ENCODE assay signal across 8 mouse cellular contexts in the genomic region with DNA sequence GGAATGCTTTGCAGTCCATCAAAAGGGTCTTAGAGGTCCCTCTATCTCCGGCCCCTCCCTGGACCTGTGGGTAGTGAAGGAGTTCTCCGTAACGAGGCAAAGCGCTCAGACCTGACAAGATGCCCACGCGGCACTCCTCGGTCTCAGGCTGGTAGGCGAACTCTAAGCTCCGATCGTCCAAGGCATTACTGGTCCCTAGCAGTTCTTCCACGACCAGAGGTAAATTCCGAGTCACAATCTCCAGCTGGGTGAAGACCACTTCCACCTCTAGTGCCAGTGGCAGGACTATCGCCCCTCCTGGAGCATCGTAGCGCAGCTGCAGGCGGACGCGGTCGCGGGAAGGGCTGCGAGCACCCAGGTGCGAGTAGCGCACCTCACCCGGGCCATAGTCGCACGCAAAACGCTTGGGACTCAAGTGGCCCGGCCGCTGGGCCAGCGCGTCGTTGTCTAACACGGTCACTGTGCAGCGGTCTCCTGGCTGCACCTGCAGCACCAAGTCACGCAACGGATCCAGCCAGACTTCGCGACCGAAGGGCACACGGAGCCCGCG. TPM values are rescaled to one million over a fixed set of nuclear protein-coding genes. Genes with fewer than 3 reads are reported as not detected.
DNase-seq lines count a peak whose midpoint lies in the region; ATAC-seq and TF ChIP-seq lines count a peak whose summit lies in the region.

No protein-coding gene starts in this region.

- H3K9ac ChIP-seq in embryonic facial prominence, embryonic 11.5 days (replicated peaks; ENCODE audit: low read length): peak overlapping the region; percentile 50
- peak overlapping the region; percentile 44 for H3K9ac ChIP-seq in intestine, embryonic 14.5 days (ENCODE audit: low read length)

- 0 out of 2 replicates have a peak overlapping the region, but pooled peaks have one; percentile 37 for H3K27ac ChIP-seq in layer of hippocampus, adult 2 months
- H3K27ac ChIP-seq in embryonic facial prominence, embryonic 11.5 days (replicated peaks; ENCODE audit: low read depth, low read length): no peak overlapping the region
- H3K27ac ChIP-seq in intestine, embryonic 14.5 days (ENCODE audit: low read depth): peak overlapping the region; percentile 34

- no peak for DNase-seq in layer of hippocampus, adult 2 months (ENCODE audit: low spot score in 2 of 2)
- no peak for DNase-seq in layer of hippocampus, adult 9-11 months
- peak; percentile 27 for DNase-seq in embryonic facial prominence, embryonic 11.5 days (ENCODE audit: low spot score)
- peak; percentile 73 for DNase-seq in intestine, embryonic 14.5 days (ENCODE audit: low spot score)
- DNase-seq in lung, postnatal 25 days (ENCODE audit: low spot score): peak; percentile 15
- no peak for DNase-seq in spleen, postnatal 36 days (ENCODE audit: low spot score in 2 of 2)
- no peak for DNase-seq in thymus, postnatal 36 days
- no peak for DNase-seq in urinary bladder, postnatal 14 days (ENCODE audit: low spot score)

- TF ChIP-seq CTCF in layer of hippocampus, adult 2 months (conservative IDR thresholded peaks at IDR 0.05): no peak

- peaks cover 2% of the 10 kb centered on the region; the same call in 1 of the 2 replicates for H3K9me3 ChIP-seq in embryonic facial prominence, embryonic 11.5 days (replicated peaks; ENCODE audit: control insufficient read depth, low read length)
- H3K9me3 ChIP-seq in intestine, embryonic 14.5 days (ENCODE audit: control insufficient read depth, low read length): peaks cover 26% of the 10 kb centered on the region

- H3K4me2 ChIP-seq in embryonic facial prominence, embryonic 11.5 days (ENCODE audit: low read depth, low read length): peak overlapping the region; percentile 99
- peak overlapping the region; percentile 99 for H3K4me2 ChIP-seq in intestine, embryonic 14.5 days (ENCODE audit: low read length)

- no peaks in the 10 kb centered on the region; the same call in 1 of the 2 replicates for H3K4me1 ChIP-seq in embryonic facial prominence, embryonic 11.5 days (ENCODE audit: control insufficient read depth, insufficient read depth, low read length)
- H3K4me1 ChIP-seq in intestine, embryonic 14.5 days (replicated peaks; ENCODE audit: control insufficient read depth, insufficient read depth, low read length): peaks cover 6% of the 10 kb centered on the region; the same call in 1 of the 2 replicates

- no peaks in the 10 kb centered on the region; the same call in 1 of the 2 replicates for H3K36me3 ChIP-seq in embryonic facial prominence, embryonic 11.5 days (replicated peaks; ENCODE audit: control insufficient read depth, insufficient read depth, low read depth, low read length)
- H3K36me3 ChIP-seq in intestine, embryonic 14.5 days (ENCODE audit: control insufficient read depth, insufficient read depth, low read length): peaks cover 19% of the 10 kb centered on the region; the same call in 1 of the 2 replicates

- under 1% methylated on average over 42 of the region's 42 CpGs for WGBS in embryonic facial prominence, embryonic 11.5 days
- WGBS in intestine, embryonic 14.5 days: under 1% methylated on average over 42 of the region's 42 CpGs

- H3K4me3 ChIP-seq in layer of hippocampus, adult 2 months: peak overlapping the region; percentile 67
- H3K4me3 ChIP-seq in embryonic facial prominence, embryonic 11.5 days (ENCODE audit: low read depth, low read length): peak overlapping the region; percentile 52
- peak overlapping the region; percentile 59 for H3K4me3 ChIP-seq in intestine, embryonic 14.5 days (ENCODE audit: low read depth, low read length)

- ATAC-seq in embryonic facial prominence, embryonic 11.5 days (replicated peaks; ENCODE audit: insufficient number of reproducible peaks, low FRiP score, low TSS enrichment, low read depth): peak; percentile 8; the same call in 1 of the 2 replicates
- ATAC-seq in intestine, embryonic 14.5 days (replicated peaks; ENCODE audit: low FRiP score, low TSS enrichment, low read depth): peak; percentile 33; the same call in 1 of the 2 replicates

- H3K27me3 ChIP-seq in embryonic facial prominence, embryonic 11.5 days (ENCODE audit: control insufficient read depth, insufficient read depth, low read length): peaks cover 16% of the 10 kb centered on the region; the same call in 1 of the 2 replicates
- H3K27me3 ChIP-seq in intestine, embryonic 14.5 days (replicated peaks; ENCODE audit: control insufficient read depth, insufficient read depth, low read length): peaks cover 15% of the 10 kb centered on the region

RNA-seq across cellular contexts. Expression of gene Frem2, which starts 0.8 kb away (rescaled TPM):
- total RNA-seq in layer of hippocampus, adult 2 months (2021): 1 to 10 TPM; 1.8 to 2.2 TPM
- 4.4 and 4.7 TPM in 2 replicates for polyA plus RNA-seq in embryonic facial prominence, embryonic 11.5 days (2014; fragmentation: Nextera tagmentation; extraction: Ambion mirVana)
- polyA plus RNA-seq in intestine, embryonic 14.5 days (2014; fragmentation: Nextera tagmentation; extraction: Ambion mirVana): 14.2 and 14.4 TPM in 2 replicates

Comparison
In these comparisons a context has a peak if more than half of its experiments do, and no peak if none do; other contexts are left out.
1. DNase-seq: peak in embryonic facial prominence, embryonic 11.5 days (single experiment), intestine, embryonic 14.5 days (single experiment) and lung, postnatal 25 days (single experiment); none in layer of hippocampus, adult 2 months (0 of 2), layer of hippocampus, adult 9-11 months (single experiment), spleen, postnatal 36 days (0 of 2), thymus, postnatal 36 days (0 of 2) and urinary bladder, postnatal 14 days (single experiment).
2. Peak in every context shown above with its lines, with median percentiles within 50 percentile points of each other: H3K4me3 ChIP-seq.